Mouse (Mus musculus): ENCODE results near the gene Usb1. TPM values are rescaled to one million over a fixed set of nuclear protein-coding genes. Genes with fewer than 3 reads are reported as not detected.

Usb1 gene
- polyA plus RNA-seq, 1 experiment, result 16.9 TPM

Other genes starting within 250 kb of the Usb1 start
- 60.9 and 65.7 TPM in 2 replicates for gene Kifc3, start 129.5 kb upstream of the Usb1 start, polyA plus RNA-seq (2012; rRNA removed)
- 0.46 and 0.78 TPM in 2 replicates for gene Cngb1, start 25.7 kb upstream of the Usb1 start, polyA plus RNA-seq (2012; rRNA removed)
- gene Tepp, start 21.7 kb upstream of the Usb1 start, polyA plus RNA-seq (2012; rRNA removed), result 0.48 TPM in 1 of 2 replicates, not detected in the other
- gene Zfp319, start 334 bp upstream of the Usb1 start, polyA plus RNA-seq (2012; rRNA removed), result 10.0 and 10.6 TPM in 2 replicates
- gene Mmp15, start 20.0 kb downstream of the Usb1 start, polyA plus RNA-seq (2012; rRNA removed), result 8.4 and 9.1 TPM in 2 replicates
- gene Cfap20, start 102.6 kb downstream of the Usb1 start, polyA plus RNA-seq (2012; rRNA removed), result 106 and 108 TPM in 2 replicates
- gene Csnk2a2, start 157.8 kb downstream of the Usb1 start, polyA plus RNA-seq (2012; rRNA removed), result 45.8 and 48.5 TPM in 2 replicates
- gene Ccdc113, start 201.8 kb downstream of the Usb1 start, polyA plus RNA-seq (2012; rRNA removed), result 2.0 and 2.2 TPM in 2 replicates
- gene Prss54, start 244.1 kb downstream of the Usb1 start, polyA plus RNA-seq (2012; rRNA removed), result 0.10 and 0.15 TPM in 2 replicates